Mouse (Mus musculus) thymus, postnatal 36 days (tissue): Measurements from ENCODE around the gene Gm11127.
"Not testable (repeated sequence)": the region's sequence is repeated elsewhere in the genome, so short reads cannot be mapped to it uniquely, and the experiment has no call there.

Experiments
- DNase-seq, 2 experiments: peaks; one replicate each; pipeline ENCODE4 v3.0.0; 2022; ENCODE audit warnings: mixed read lengths in 2 of 2

Gene Gm11127

GRCm38 (mm10) chr17:36030703-36031582 lies 27.2 kb downstream of the Gm11127 start:
- not testable (repeated sequence) for DNase-seq

- DNase-seq: not testable (repeated sequence)
These were observed 28.0 kb downstream of the Gm11127 start for GRCm38 (mm10) chr17:36030046-36030702.

GRCm38 (mm10) chr17:36028879-36029619 lies 29.1 kb downstream of the Gm11127 start:
- no peak for DNase-seq

- DNase-seq: no peak
These were observed 30.5 kb downstream of the Gm11127 start for GRCm38 (mm10) chr17:36027663-36028062.

- DNase-seq: no peak
These were observed 32.3 kb downstream of the Gm11127 start for GRCm38 (mm10) chr17:36025901-36026300.

- no peak for DNase-seq
These were observed 33.0 kb downstream of the Gm11127 start for GRCm38 (mm10) chr17:36025197-36025596.

- DNase-seq: peak in 1 of 2 experiments; percentile 33
These were observed 34.2 kb downstream of the Gm11127 start for GRCm38 (mm10) chr17:36023710-36024654.

GRCm38 (mm10) chr17:36022922-36023321 lies 35.2 kb downstream of the Gm11127 start:
- no peak for DNase-seq

- DNase-seq: peak in 1 of 2 experiments; percentile 35
These were observed 36.1 kb downstream of the Gm11127 start for GRCm38 (mm10) chr17:36022098-36022497.

GRCm38 (mm10) chr17:36021309-36021708 lies 36.9 kb downstream of the Gm11127 start:
- DNase-seq: no peak

GRCm38 (mm10) chr17:36020191-36021073 lies 37.7 kb downstream of the Gm11127 start, which contains the start of gene H2-T24:
Gene H2-T24, minus strand, starts transcription at chr17:36020560.
- DNase-seq: peak; percentile 83 to 85

- DNase-seq: no peak
These were observed 38.7 kb downstream of the Gm11127 start for GRCm38 (mm10) chr17:36019519-36019918.

- DNase-seq: no peak
These were observed 39.2 kb downstream of the Gm11127 start for GRCm38 (mm10) chr17:36018979-36019378.

GRCm38 (mm10) chr17:36017046-36017445 lies 41.1 kb downstream of the Gm11127 start:
- no peak for DNase-seq

GRCm38 (mm10) chr17:36014977-36015376 lies 43.2 kb downstream of the Gm11127 start:
- no peak for DNase-seq
